Mouse (Mus musculus) lung, adult 10 weeks (tissue): Measurements from ENCODE around the gene Btg3. TPM values are rescaled to one million over a fixed set of nuclear protein-coding genes. Genes with fewer than 3 reads are reported as not detected.

Experiments used
- polyA plus RNA-seq: library from polyadenylated mRNA; stranded (reverse); fragments of 350-450 nt; fragmentation: Illumina TruSeq; extraction: RNeasy Lipid Tissue Mini Kit (QIAGEN cat#74804); gene quantifications from one replicate; pipeline ENCODE4 v1.2.3, GENCODE M21; 2014; ENCODE audit warnings: low read depth, low replicate concordance; ENCODE audit not compliant: insufficient read depth

Gene Btg3
- polyA plus RNA-seq = 70.6 TPM

GRCm38 (mm10) chr16:78376745-78377570 is at the start of gene Btg3:
TSS of gene Btg3 (minus strand) at chr16:78377192.

GRCm38 (mm10) chr16:78301183-78301830 is 75.7 kb downstream of the Btg3 start, which contains the start of gene Cxadr:
TSS of gene Cxadr (plus strand) at chr16:78301489.

Other genes starting within 250 kb of the Btg3 start
- gene Cxadr, start 75.7 kb downstream of the Btg3 start, polyA plus RNA-seq = 21.2 TPM
- gene D16Ertd472e, start 199.5 kb upstream of the Btg3 start, polyA plus RNA-seq = 5.3 TPM